Mouse (Mus musculus) mouse embryonic stem cell (cell line): Measurements from ENCODE around the gene Mier2.

Experiments
- in situ Hi-C, 2 experiments: fragments of 300-500 bp; cut with MboI; formaldehyde crosslinking; loops; 1 replicate in 1 of 2; 3 replicates in 1 of 2; pipeline ENCODE4 v1.14.3; 2019 to 2020; ENCODE audit warnings: low sequenced_read_pairs in 2 of 2, low pct_unique_long_range_greater_than_20kb in 1 of 2, mixed read lengths in 1 of 2; ENCODE audit not compliant: unreplicated experiment in 1 of 2

The Mier2 gene

DNA sequence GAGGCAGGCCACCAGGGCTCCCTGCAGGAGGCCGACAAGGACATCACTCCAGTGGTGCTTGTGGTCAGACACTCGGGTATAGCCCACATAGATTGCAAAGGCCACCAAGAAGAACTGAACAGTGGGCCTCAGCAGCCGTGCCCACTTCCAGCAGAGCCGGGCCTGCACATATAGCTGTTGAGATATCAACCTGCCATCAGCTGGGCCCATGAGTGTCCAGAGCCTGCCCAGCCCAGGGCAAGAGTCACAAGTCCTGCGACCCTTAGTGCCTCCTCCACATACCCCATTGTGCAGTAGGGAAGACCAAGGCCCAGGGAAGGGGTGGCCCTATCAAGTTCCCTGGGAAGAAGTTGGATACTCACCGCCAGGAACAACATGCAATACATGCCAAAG is 27.6 kb downstream of the Mier2 start:
- in situ Hi-C loops = no loop called here

DNA sequence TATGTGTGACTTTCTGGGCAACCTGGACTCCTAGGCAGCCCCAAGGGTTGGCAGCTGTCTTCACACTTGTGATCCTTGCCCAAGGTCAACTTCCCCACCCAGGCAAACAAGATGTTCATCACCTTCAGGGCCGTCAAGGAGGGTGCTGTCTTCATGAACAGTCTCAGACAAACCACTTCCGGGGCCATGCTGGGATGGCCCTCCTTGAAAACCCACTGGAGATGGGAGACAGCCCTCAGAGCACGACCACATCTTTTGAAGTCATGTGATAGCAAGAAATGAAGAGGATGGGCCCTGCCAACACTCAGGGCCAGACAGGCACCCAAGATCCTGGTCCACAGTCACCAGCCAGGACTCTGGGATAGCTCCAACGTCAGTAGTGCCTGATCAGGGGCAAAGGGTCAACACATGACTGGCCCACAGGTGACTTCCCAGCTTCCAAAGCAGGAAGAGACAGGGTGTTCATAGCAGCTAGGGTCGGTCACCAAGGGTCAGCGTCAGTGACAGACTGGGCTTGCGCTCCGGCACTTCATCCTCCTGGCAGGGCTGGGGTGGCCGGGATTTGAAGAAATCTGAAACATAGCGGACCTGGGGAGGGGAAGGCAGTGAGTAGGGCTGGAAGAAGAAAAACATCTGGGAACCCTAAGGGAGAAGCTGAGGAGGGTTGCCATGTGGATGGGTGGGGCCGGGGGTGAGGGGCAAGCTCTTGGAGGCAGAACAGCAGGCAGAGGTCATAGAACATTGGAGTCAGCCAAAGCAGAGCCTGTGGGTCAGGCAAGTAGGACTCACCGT is 28.1 kb downstream of the Mier2 start:
- in situ Hi-C loops = no loop called here

DNA sequence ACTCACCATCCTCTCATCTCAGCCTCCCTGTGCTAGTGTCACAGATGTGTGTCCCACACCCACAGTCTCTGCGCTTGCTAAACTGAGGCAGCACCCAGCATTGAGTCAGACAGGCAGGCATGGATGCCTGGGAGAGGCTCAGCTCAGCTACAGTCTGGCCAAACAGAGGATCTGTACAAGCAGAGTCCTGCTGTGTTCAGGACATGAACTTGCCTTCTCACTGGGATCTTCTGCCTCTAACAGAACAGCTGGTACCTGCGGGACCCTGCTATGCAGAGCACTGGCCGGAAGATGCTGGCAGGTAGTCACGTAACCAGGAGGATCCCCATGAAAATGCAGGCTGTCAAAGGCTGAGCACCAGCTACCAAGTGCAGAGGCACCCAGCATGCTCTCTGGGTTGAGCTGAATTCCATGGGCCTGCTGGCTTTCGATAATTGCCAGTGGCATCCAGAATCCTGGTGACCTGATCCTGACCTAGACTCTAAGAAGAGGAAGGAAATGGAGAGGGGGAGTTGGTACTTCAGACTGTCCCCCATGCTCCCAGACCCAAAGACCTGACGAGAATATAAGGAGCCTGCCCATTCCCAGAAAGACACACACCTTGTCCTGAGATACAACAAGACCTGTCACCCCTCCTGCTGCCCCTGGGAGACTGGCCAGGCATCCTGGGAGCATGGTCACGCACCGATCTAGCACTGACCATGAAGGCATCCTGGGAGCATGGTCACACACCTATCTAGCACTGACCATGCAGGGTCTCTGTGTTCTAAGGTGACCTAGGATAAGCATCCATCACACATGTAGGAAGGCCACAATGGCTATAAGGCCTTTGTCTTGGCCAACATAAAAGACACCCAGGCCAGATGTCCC is 29.3 kb downstream of the Mier2 start:
- in situ Hi-C loops = no loop called here

DNA sequence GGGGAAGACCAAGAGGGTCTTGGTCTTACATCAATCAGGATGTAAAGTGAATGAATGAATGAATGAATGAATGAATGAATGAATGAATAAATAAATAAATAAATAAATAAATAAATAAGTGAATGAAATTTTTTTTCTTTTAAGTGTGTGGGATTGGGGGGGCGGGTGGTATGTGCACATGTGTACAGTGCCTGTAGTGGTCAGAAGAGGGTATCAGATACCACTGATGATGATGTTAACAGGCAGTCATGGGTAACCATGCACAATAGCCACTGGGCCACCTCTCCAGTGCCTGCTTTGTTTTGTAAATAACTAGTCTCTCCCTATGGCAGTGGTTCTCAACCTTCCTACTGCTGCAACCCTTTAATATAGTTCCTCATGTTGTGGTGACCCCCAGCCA is 30.6 kb downstream of the Mier2 start:
- in situ Hi-C loops = no loop called here

DNA sequence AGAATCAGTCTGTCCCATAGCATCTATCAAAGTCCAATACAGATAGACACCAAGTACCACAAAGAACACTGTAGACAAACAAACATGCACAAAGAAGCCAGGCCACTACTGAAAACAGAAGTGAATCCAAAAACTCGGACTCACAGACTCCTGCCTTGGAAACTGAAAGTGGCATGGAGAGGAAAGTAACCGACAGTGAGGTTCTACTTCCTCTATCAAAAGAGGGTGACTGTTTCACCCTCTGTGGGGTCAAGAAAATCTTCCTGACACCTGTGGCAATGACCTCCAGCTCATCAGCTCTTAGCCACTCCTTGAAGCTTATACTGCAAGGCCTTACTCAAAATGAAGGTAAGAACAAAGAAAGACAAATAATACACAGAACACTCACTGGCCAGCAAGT is 48.3 kb downstream of the Mier2 start:
- in situ Hi-C loops = no loop called here

DNA sequence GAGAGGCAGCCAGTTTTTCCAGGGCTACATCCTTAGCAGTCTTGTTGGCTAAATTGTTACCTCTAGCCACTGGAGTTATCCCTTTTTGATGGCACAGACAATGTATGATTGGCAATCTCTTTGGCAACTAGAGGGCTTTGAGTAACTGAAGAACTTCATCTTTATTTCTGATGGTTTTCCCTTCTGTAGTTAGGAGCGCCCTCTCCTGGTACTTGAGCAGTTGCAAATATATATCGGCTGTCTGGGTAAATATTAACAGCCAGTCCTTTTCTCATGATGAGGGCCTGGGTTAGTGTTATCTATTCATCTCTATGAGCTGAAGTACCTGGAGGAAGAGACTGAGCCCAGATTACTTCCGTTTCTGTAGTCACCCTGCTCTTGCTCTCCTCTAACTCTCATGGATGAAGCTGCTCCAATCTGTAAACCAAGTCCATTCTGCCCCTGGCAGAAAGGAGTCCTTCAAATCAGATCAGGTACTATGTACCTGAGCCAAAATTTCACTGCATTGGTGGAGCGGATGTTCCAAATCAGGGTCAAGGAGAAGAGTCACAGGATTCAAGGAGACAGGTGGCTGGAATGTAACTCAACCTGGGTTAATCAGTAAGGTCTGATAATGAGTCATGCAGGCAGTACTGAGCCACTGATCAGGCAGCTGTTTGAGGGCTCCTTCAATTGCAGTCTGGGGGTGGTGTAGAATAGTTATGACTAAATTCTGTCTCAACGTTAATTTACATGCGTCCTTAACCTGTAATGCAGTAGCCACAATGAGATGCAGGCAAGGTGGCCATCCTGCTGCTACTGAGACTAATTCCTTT is 52.0 kb downstream of the Mier2 start:
- in situ Hi-C loops = no loop called here

DNA sequence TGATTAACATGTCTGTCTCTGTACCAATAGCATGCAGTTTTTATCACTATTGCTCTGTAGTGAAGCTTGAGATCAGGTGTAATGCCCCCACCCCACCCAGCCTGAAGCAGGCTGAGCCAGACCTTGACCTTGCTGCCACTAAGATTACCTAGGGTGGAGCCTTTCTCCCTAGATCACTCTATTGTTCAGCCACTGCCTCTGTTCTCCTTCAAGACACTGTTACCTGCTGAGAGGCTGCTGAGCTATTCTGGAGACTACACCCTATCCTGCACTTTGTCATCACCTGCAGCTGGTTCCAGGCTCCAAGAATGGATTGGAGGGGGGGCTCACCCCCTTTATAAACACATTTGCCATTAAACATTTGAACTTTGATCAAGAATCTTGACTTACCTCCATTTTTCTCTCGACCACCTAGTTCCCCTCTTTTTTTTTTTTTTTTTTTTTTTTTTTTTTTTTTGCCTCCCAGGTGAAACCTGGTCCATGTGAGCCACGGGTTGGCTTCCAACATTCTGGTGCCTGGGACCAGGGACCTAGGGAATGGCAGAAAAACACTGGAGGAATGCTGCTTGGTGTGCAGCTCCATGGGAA is 58.2 kb downstream of the Mier2 start:
- in situ Hi-C loops = no loop called here

DNA sequence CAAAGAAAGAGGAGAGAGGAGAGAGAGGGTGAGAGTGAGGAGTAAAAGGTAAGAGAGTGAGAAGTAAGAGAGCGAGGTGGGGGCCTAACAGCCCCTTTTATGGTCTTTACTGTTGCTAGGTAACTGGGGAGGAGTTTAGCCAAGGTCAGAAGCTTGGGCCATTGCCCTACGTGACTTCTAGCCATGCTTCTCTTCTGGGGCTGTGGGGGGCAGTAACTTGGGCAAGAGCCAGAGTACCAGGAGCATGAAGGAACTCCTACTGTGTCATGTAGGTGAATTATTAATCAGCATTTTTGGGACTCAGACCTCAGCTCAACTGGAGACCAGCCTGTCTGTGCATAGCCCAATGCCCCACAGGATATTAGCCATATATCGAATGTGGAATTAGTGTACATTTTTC is 59.1 kb downstream of the Mier2 start:
- in situ Hi-C loops = no loop called here
